Mouse (Mus musculus) frontal cortex, postnatal 10 days (tissue): ENCODE measurements around the gene Tatdn2.
A peak's percentile ranks its signal among the peaks of the same experiment; 100 is the strongest.

ENCODE experiments used
- DNase-seq, 2 experiments: peaks; one replicate each; pipeline ENCODE4 v3.0.0; 2022; ENCODE audit warnings: low spot score in 2 of 2, mixed read lengths in 1 of 2

Gene Tatdn2

GRCm38 (mm10) chr6:113714276-113714675 is 17.4 kb downstream of the Tatdn2 start:
- DNase-seq: no peak

- DNase-seq: no peak
These were observed 17.9 kb downstream of the Tatdn2 start for GRCm38 (mm10) chr6:113714797-113715196.

- no peak for DNase-seq
These were observed 20.7 kb downstream of the Tatdn2 start for GRCm38 (mm10) chr6:113717541-113717940.

GRCm38 (mm10) chr6:113719878-113720277 is 23.0 kb downstream of the Tatdn2 start, which contains the start of gene Ghrl:
Gene Ghrl (minus strand): TSS chr6:113719880.
- DNase-seq: no peak

- no peak for DNase-seq
These were observed 24.2 kb downstream of the Tatdn2 start for GRCm38 (mm10) chr6:113721061-113721460.

GRCm38 (mm10) chr6:113728181-113728580 is 31.3 kb downstream of the Tatdn2 start:
- no peak for DNase-seq

GRCm38 (mm10) chr6:113731296-113731695 is 34.4 kb downstream of the Tatdn2 start:
- DNase-seq: no peak

- DNase-seq: no peak
These were observed 40.6 kb downstream of the Tatdn2 start for GRCm38 (mm10) chr6:113737318-113738046.

GRCm38 (mm10) chr6:113740236-113741217 is 43.7 kb downstream of the Tatdn2 start, which contains the start of gene Sec13:
Gene Sec13 (minus strand): TSS chr6:113740743.
- peak; percentile 84 to 86 for DNase-seq

- DNase-seq: no peak
These were observed 44.6 kb downstream of the Tatdn2 start for GRCm38 (mm10) chr6:113741425-113741824.

- no peak for DNase-seq
These were observed 45.5 kb downstream of the Tatdn2 start for GRCm38 (mm10) chr6:113742321-113742720.

- DNase-seq: no peak
These were observed 46.3 kb downstream of the Tatdn2 start for GRCm38 (mm10) chr6:113743111-113743510.

- no peak for DNase-seq
These were observed 48.3 kb downstream of the Tatdn2 start for GRCm38 (mm10) chr6:113745117-113745516.

- no peak for DNase-seq
These were observed 50.4 kb downstream of the Tatdn2 start for GRCm38 (mm10) chr6:113747284-113747683.

- no peak for DNase-seq
These were observed 51.5 kb downstream of the Tatdn2 start for GRCm38 (mm10) chr6:113748351-113748750.

- DNase-seq: no peak
These were observed 52.4 kb downstream of the Tatdn2 start for GRCm38 (mm10) chr6:113749119-113749685.
